ENCODE assay signal across 15 mouse cellular contexts in genomic region chr7:55852787-55853186, GRCm38 (mm10). TPM values are rescaled to one million over a fixed set of nuclear protein-coding genes. Genes with fewer than 3 reads are reported as not detected.
DNase-seq lines count a peak whose midpoint lies in the region; ATAC-seq lines count a peak whose summit lies in the region.
"Had no signal": no experiment of that assay in that cellular context is flagged by ENCODE, and none has a peak within 500 bp of the region (broad histone marks: within the 10 kb centered on the region; RNA-seq: fewer than 3 reads in every experiment).

No protein-coding gene starts in this region.

- H3K4me2 ChIP-seq in intestine, embryonic 14.5 days (ENCODE audit: low read length) = no peak overlapping the region
- no peak overlapping the region for H3K4me2 ChIP-seq in intestine, embryonic 16.5 days (ENCODE audit: low read depth, low read length)
- H3K4me2 ChIP-seq: heart, embryonic 11.5 days; kidney, embryonic 15.5 days had no signal

- no peak overlapping the region for H3K27ac ChIP-seq in intestine, embryonic 14.5 days (ENCODE audit: low read depth)
- no peak overlapping the region for H3K27ac ChIP-seq in intestine, embryonic 16.5 days (ENCODE audit: low read length)
- H3K27ac ChIP-seq: forebrain, embryonic 10.5 days; kidney, embryonic 15.5 days; liver, embryonic 14.5 days had no signal

- WGBS in intestine, embryonic 14.5 days = 76% methylated on average over 3 of the region's 3 CpGs
- 79% methylated on average over 3 of the region's 3 CpGs for WGBS in intestine, embryonic 16.5 days

- no peak for ATAC-seq in intestine, embryonic 14.5 days (replicated peaks; ENCODE audit: low FRiP score, low TSS enrichment, low read depth)
- ATAC-seq in intestine, embryonic 16.5 days = no peak

- DNase-seq in intestine, embryonic 14.5 days (ENCODE audit: low spot score) = peak; percentile 12
- peak; percentile 32 for DNase-seq in CD4-positive, CD25-positive, alpha-beta regulatory T cell, adult 2 months (ENCODE audit: low read depth, low spot score)
- peak; percentile 38 for DNase-seq in c-Kit-positive CD71-negative TER-119-negative erythroid progenitor cells, embryonic 14.5 days (ENCODE audit: low read depth)
- no peak for DNase-seq in cerebellum, adult 11-12 months
- DNase-seq in cerebellum, adult 8-10 months = no peak
- no peak for DNase-seq in gastrocnemius, postnatal 25 days
- DNase-seq: adrenal gland, adult 2 months; layer of hippocampus, adult 9-11 months; spleen, adult 18-20 months had no signal

- no peaks in the 10 kb centered on the region for H3K27me3 ChIP-seq in intestine, embryonic 14.5 days (replicated peaks; ENCODE audit: control insufficient read depth, insufficient read depth, low read length)
- no peaks in the 10 kb centered on the region for H3K27me3 ChIP-seq in intestine, embryonic 16.5 days (replicated peaks; ENCODE audit: control insufficient read depth, insufficient read depth, low read length)
- no peaks in the 10 kb centered on the region for H3K27me3 ChIP-seq in megakaryocyte, embryonic 14.5 days (replicated peaks)
- H3K27me3 ChIP-seq: kidney, embryonic 15.5 days had no signal

- H3K4me3 ChIP-seq in intestine, embryonic 14.5 days (ENCODE audit: low read depth, low read length) = no peak overlapping the region
- no peak overlapping the region for H3K4me3 ChIP-seq in intestine, embryonic 16.5 days (ENCODE audit: low read length)
- peak overlapping the region; percentile 88 for H3K4me3 ChIP-seq in megakaryocyte, embryonic 14.5 days (replicated peaks)
- H3K4me3 ChIP-seq: forebrain, embryonic 10.5 days; kidney, embryonic 15.5 days had no signal

- H3K9me3 ChIP-seq in intestine, embryonic 14.5 days (ENCODE audit: control insufficient read depth, low read length) = no peaks in the 10 kb centered on the region
- no peaks in the 10 kb centered on the region for H3K9me3 ChIP-seq in intestine, embryonic 16.5 days (ENCODE audit: control insufficient read depth, low read length)
- H3K9me3 ChIP-seq in megakaryocyte, embryonic 14.5 days = no peaks in the 10 kb centered on the region
- H3K9me3 ChIP-seq: forebrain, embryonic 10.5 days; kidney, embryonic 15.5 days had no signal

- H3K36me3 ChIP-seq in intestine, embryonic 14.5 days (ENCODE audit: control insufficient read depth, insufficient read depth, low read length) = no peaks in the 10 kb centered on the region
- H3K36me3 ChIP-seq in intestine, embryonic 16.5 days (ENCODE audit: control insufficient read depth, insufficient read depth, low read length) = peaks cover 4% of the 10 kb centered on the region; the same call in 1 of the 2 replicates
- H3K36me3 ChIP-seq in megakaryocyte, embryonic 14.5 days (replicated peaks; ENCODE audit: low read length) = peaks cover 50% of the 10 kb centered on the region
- H3K36me3 ChIP-seq: kidney, embryonic 15.5 days had no signal

- peaks cover 9% of the 10 kb centered on the region for H3K4me1 ChIP-seq in intestine, embryonic 14.5 days (replicated peaks; ENCODE audit: control insufficient read depth, insufficient read depth, low read length)
- H3K4me1 ChIP-seq in intestine, embryonic 16.5 days (ENCODE audit: control insufficient read depth, insufficient read depth, low read length) = peaks cover 10% of the 10 kb centered on the region
- H3K4me1 ChIP-seq in megakaryocyte, embryonic 14.5 days = peaks cover 92% of the 10 kb centered on the region

- H3K9ac ChIP-seq in intestine, embryonic 14.5 days (ENCODE audit: low read length) = no peak overlapping the region
- no peak overlapping the region for H3K9ac ChIP-seq in intestine, embryonic 16.5 days (ENCODE audit: low read depth, low read length)
- H3K9ac ChIP-seq: kidney, embryonic 15.5 days; liver, embryonic 14.5 days had no signal

RNA-seq across cellular contexts. Expression of gene Cyfip1, which starts 11.2 kb away (rescaled TPM):
- polyA plus RNA-seq in intestine, embryonic 14.5 days (2014; fragmentation: Nextera tagmentation; extraction: Ambion mirVana) = 102 and 118 TPM in 2 replicates
- 89.3 and 93.9 TPM in 2 replicates for polyA plus RNA-seq in intestine, embryonic 16.5 days (2015; fragmentation: Nextera tagmentation; extraction: Ambion mirVana)
- 4.0 and 10.6 TPM in 2 replicates for polyA plus RNA-seq in megakaryocyte, embryonic 14.5 days (2012; ENCODE audit: insufficient read depth, low replicate concordance)
- total RNA-seq in gastrocnemius, postnatal 25 days (2021) = 10 to 100 TPM; 21.0 to 22.3 TPM

RNA-seq across cellular contexts. Expression of gene Tubgcp5, which starts 58.8 kb away (rescaled TPM):
- 28.2 and 31.5 TPM in 2 replicates for polyA plus RNA-seq in intestine, embryonic 14.5 days (2014; fragmentation: Nextera tagmentation; extraction: Ambion mirVana)
- 18.1 and 18.3 TPM in 2 replicates for polyA plus RNA-seq in intestine, embryonic 16.5 days (2015; fragmentation: Nextera tagmentation; extraction: Ambion mirVana)
- polyA plus RNA-seq in megakaryocyte, embryonic 14.5 days (2012; ENCODE audit: insufficient read depth, low replicate concordance) = 0.48 TPM in 1 of 2 replicates, not detected in the other
- 1 to 10 TPM; 7.2 to 8.9 TPM for total RNA-seq in gastrocnemius, postnatal 25 days (2021)

Comparison
In these comparisons a context has a peak if more than half of its experiments do, and no peak if none do; other contexts are left out.
1. DNase-seq: peak in intestine, embryonic 14.5 days (single experiment), CD4-positive, CD25-positive, alpha-beta regulatory T cell, adult 2 months (single experiment) and c-Kit-positive CD71-negative TER-119-negative erythroid progenitor cells, embryonic 14.5 days (single experiment); none in cerebellum, adult 11-12 months (single experiment), cerebellum, adult 8-10 months (single experiment) and gastrocnemius, postnatal 25 days (single experiment).
2. RNA of gene Tubgcp5, which starts 58.8 kb away (polyA plus RNA-seq): 28.2 to 31.5 TPM in intestine, embryonic 14.5 days and 18.1 to 18.3 TPM in intestine, embryonic 16.5 days; 0.48 TPM in megakaryocyte, embryonic 14.5 days; every median in the first group is over 10 times any median in the second.